Mouse (Mus musculus): ENCODE results near the gene Actg2. TPM values are rescaled to one million over a fixed set of nuclear protein-coding genes. Genes with fewer than 3 reads are reported as not detected.

The Actg2 gene
- total and polyA plus RNA-seq, 3 experiments, result 1.1 to 5.6 (median 1.6) TPM

DNA sequence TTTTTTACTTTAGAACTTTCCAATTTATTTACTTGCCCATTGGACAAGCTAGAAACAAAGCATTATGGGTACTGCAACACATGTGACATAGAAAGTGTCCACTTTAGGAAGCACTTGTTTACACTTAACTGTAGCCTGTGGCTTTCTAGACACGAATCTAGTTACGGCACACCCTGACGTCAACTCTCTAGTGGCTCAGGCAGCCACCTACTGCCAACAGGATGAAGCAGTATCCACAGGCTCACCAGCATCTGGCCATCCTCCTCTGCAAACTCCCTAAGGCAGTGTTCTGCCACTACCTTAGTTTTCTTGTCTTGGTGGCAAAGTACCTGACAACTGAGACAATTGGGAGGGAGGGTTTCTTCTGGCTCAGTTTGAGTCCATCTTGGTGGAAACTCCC is 32.7 kb downstream of the Actg2 start:
- DNase-seq (ENCODE audit: extremely low read depth), result no peak
- in situ Hi-C loops (cut with MboI; ENCODE audit: low pct_ligation_motif_present, low pct_unique_long_range_greater_than_20kb, low sequenced_read_pairs), result no loop called here
- H3K4me2 ChIP-seq (ENCODE audit: insufficient read depth, low read depth, poor library complexity, severe bottlenecking), result no peak overlapping the region
- no peak overlapping the region for H3K4me3 ChIP-seq (replicated peaks in 1 of 3; ENCODE audit: low read depth in 2 of 3, low read length in 2 of 3, poor library complexity in 1 of 3)
- H3K9ac ChIP-seq (ENCODE audit: insufficient read depth, low read depth), result no peak overlapping the region
- TF ChIP-seq RCOR1 (conservative IDR thresholded peaks at IDR 0.05; ENCODE audit: low read depth, low read length), result no peak
- no peak for TF ChIP-seq CHD2 (IDR thresholded peaks at IDR 0.05; ENCODE audit: low read length)
- TF ChIP-seq SIN3A (IDR thresholded peaks at IDR 0.05; ENCODE audit: low read length), result no peak
- no peak for TF ChIP-seq MAFK (IDR thresholded peaks at IDR 0.05; ENCODE audit: insufficient replicate concordance, low read length)
- TF ChIP-seq POLR2AphosphoS2 (IDR thresholded peaks at IDR 0.05; ENCODE audit: low read depth, low read length), result no peak
- no peak for TF ChIP-seq ZMIZ1 (IDR thresholded peaks at IDR 0.05; ENCODE audit: low read depth, low read length)
- TF ChIP-seq NELFE (IDR thresholded peaks at IDR 0.05; ENCODE audit: low read depth, low read length), result no peak
- no peak for TF ChIP-seq HCFC1 (IDR thresholded peaks at IDR 0.05; ENCODE audit: low read depth, low read length)
- no peak for TF ChIP-seq JUND (conservative IDR thresholded peaks at IDR 0.05; ENCODE audit: low read depth, low read length)
- TF ChIP-seq TCF12 (IDR thresholded peaks at IDR 0.05; ENCODE audit: low read depth, low read length), result no peak
- TF ChIP-seq GABPA (IDR thresholded peaks at IDR 0.05; ENCODE audit: insufficient replicate concordance, low read depth, low read length), result no peak
- no peak for TF ChIP-seq PAX5 (IDR thresholded peaks at IDR 0.05; ENCODE audit: low read length)
- no peak for TF ChIP-seq TBP (conservative IDR thresholded peaks at IDR 0.05; ENCODE audit: low read depth, low read length)
- no peaks in the 10 kb centered on the region; the same call in 1 of the 2 replicates for H3K79me2 ChIP-seq (replicated peaks; ENCODE audit: control insufficient read depth, extremely low read depth, insufficient read depth, poor library complexity, severe bottlenecking)
- no peak overlapping the region for H3K27ac ChIP-seq (ENCODE audit: insufficient read depth, low read depth)
- peaks cover 0 to 33% of the 10 kb centered on the region in 2 experiments for H3K36me3 ChIP-seq (replicated peaks in 1 of 2; ENCODE audit: control insufficient read depth in 1 of 2, insufficient read depth in 1 of 2, low read length in 1 of 2)
- H3K9me3 ChIP-seq (replicated peaks; ENCODE audit: low read length), result peaks cover 2% of the 10 kb centered on the region
- peaks cover 17 to 48% of the 10 kb centered on the region in 2 experiments for H3K4me1 ChIP-seq (ENCODE audit: control insufficient read depth in 1 of 2, insufficient read depth in 2 of 2)
- H3K27me3 ChIP-seq (replicated peaks), result no peaks in the 10 kb centered on the region
- dilution Hi-C loops (cut with MboI; ENCODE audit: extremely low pct_ligation_motif_present, extremely low pct_unique_long_range_greater_than_20kb, low sequenced_read_pairs), result no loop called here

DNA sequence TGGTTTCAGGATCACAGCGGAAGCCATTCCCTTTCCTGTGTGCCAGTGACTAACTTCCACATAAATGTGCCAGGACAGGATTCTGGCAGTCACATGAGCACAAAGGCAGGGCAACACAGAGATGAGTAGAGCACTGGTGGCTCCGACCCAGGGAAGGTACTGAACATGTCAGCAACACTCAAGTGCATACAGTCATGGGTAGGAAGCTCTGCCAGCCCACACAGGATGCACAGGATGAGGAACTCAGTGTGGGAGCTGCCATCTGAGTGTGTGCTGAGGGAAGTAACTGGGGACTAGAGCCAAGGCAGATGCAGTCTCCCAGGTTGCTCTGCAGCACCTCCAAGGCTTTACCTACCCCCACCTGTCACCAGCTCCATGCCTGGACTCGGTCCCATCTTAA is 33.4 kb downstream of the Actg2 start:
- Histone ChIP-seq H3K36me3 (replicated peaks in 1 of 2; ENCODE audit: control insufficient read depth in 1 of 2, insufficient read depth in 1 of 2, low read length in 1 of 2) (peaks cover 0 to 40% of the 10 kb centered on the region in 2 experiments), H3K9me3 (replicated peaks; ENCODE audit: low read length) (peaks cover 2% of the 10 kb centered on the region), H3K27me3 (replicated peaks) (no peaks in the 10 kb centered on the region), H3K4me1 (ENCODE audit: control insufficient read depth in 1 of 2, insufficient read depth in 2 of 2) (peaks cover 13 to 43% of the 10 kb centered on the region in 2 experiments), H3K79me2 (replicated peaks; ENCODE audit: control insufficient read depth, extremely low read depth, insufficient read depth, poor library complexity, severe bottlenecking) (no peaks in the 10 kb centered on the region; the same call in 1 of the 2 replicates), H3K27ac (ENCODE audit: insufficient read depth, low read depth) (no peak overlapping the region), H3K4me3 (replicated peaks in 1 of 3; ENCODE audit: low read depth in 2 of 3, low read length in 2 of 3, poor library complexity in 1 of 3) (no peak overlapping the region), H3K9ac (ENCODE audit: insufficient read depth, low read depth) (no peak overlapping the region), H3K4me2 (ENCODE audit: insufficient read depth, low read depth, poor library complexity, severe bottlenecking) (no peak overlapping the region)
- in situ Hi-C loops (cut with MboI; ENCODE audit: low pct_ligation_motif_present, low pct_unique_long_range_greater_than_20kb, low sequenced_read_pairs) (no loop called here), dilution Hi-C loops (cut with MboI; ENCODE audit: extremely low pct_ligation_motif_present, extremely low pct_unique_long_range_greater_than_20kb, low sequenced_read_pairs) (no loop called here)
- TF ChIP-seq MAFK (IDR thresholded peaks at IDR 0.05; ENCODE audit: insufficient replicate concordance, low read length), result no peak
- TF ChIP-seq ZKSCAN1 (IDR thresholded peaks at IDR 0.05; ENCODE audit: borderline replicate concordance, low read depth, low read length), result no peak
- no peak for TF ChIP-seq POLR2AphosphoS2 (IDR thresholded peaks at IDR 0.05; ENCODE audit: low read depth, low read length)
- no peak for TF ChIP-seq SIN3A (IDR thresholded peaks at IDR 0.05; ENCODE audit: low read length)
- TF ChIP-seq RAD21 (IDR thresholded peaks at IDR 0.05; ENCODE audit: low read depth, low read length), result no peak
- TF ChIP-seq E2F4 (IDR thresholded peaks at IDR 0.05; ENCODE audit: insufficient replicate concordance, low read depth, low read length), result no peak
- TF ChIP-seq ZMIZ1 (IDR thresholded peaks at IDR 0.05; ENCODE audit: low read depth, low read length), result no peak
- no peak for TF ChIP-seq JUND (conservative IDR thresholded peaks at IDR 0.05; ENCODE audit: low read depth, low read length)
- TF ChIP-seq TBP (conservative IDR thresholded peaks at IDR 0.05; ENCODE audit: low read depth, low read length), result no peak
- TF ChIP-seq CHD2 (IDR thresholded peaks at IDR 0.05; ENCODE audit: low read length), result no peak
- no peak for TF ChIP-seq HCFC1 (IDR thresholded peaks at IDR 0.05; ENCODE audit: low read depth, low read length)
- no peak for TF ChIP-seq SMC3 (IDR thresholded peaks at IDR 0.05; ENCODE audit: low read depth, low read length)
- DNase-seq (ENCODE audit: extremely low read depth), result no peak

Measured in CH12.LX (cell line).